Mouse (Mus musculus): ENCODE results near the gene Gtpbp1. TPM values are rescaled to one million over a fixed set of nuclear protein-coding genes. Genes with fewer than 3 reads are reported as not detected.

The Gtpbp1 gene
- 126 TPM for total RNA-seq (2023)

GRCm38 (mm10) chr15:79690426-79691022 lies at the start of gene Gtpbp1:
Gtpbp1 (plus strand) TSS chr15:79690845.

GRCm38 (mm10) chr15:79658531-79659375 lies 31.9 kb upstream of the Gtpbp1 start, which contains the start of the genes Fam227a and Cby1:
Fam227a (minus strand) TSS chr15:79658956.
Cby1 (plus strand) TSS chr15:79659199.

DNA sequence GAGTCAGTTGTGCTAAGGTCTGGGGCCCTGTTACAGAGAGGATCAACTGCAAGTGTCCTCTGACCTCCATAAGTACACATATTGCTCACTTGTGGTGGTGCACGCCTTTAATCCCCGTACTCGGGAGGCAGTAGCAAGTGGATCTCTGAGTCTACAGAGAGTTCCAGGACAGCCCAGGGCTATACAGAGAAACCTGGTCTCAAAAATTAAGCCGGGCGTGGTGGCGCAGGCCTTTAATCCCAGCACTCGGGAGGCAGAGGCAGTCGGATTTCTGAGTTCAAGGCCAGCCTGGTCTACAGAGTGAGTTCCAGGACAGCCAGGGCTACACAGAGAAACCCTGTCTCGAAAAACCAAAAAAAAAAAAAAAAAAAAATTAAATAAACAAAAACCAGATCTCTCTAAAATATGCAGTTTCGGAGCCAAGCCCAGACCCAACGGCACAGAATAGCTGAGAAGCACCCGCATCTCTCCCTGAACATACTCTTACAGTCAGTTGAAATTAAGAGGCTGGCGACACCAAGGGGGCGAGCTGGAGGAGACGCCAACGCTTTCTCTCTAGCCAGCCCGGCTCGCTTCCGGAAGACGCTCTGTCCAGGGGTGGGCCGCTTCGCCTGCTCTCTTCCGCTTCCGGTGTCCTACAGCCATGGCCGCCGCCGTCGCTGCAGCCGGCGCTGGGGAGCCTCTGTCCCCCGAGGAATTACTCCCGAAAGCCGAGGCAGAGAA lies 20.2 kb upstream of the Gtpbp1 start, which contains the start of gene Tomm22:
Gene Tomm22, plus strand, starts transcription at position 613 of the 723 bp plus-strand sequence.

DNA sequence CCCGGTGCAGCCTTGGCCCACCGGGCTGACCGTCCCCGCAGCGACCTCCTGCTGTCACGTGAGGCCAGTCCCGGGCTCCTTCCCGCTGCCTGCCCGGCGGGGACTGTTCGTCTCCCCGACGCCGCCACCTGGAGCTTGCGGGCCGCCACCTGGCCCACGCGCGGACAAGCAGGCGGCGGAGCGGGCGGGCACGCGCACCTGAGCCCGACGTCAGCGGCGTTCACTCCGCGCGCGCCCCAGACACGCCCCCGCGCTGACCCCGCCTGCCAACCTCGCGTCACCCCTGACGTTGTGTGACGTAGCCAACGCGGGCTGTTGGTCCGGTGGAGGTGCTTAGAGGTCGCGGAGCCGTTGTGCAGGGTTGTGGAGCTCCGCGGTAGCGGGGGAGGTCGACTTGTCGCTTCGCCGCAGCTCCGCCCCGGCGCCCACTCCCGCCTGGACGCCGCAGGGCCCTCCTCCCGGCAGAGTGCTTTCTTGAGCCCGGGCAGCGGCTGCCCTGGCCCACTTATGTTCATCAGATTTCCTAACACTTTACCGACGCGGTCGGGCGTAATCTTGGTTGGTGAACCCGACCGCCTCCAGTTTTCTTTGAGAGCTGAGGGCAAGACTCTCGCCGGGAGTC lies 2.9 kb upstream of the Gtpbp1 start, which contains the start of gene Josd1:
Gene Josd1, minus strand, starts transcription at position 274 of the 622 bp plus-strand sequence.

DNA sequence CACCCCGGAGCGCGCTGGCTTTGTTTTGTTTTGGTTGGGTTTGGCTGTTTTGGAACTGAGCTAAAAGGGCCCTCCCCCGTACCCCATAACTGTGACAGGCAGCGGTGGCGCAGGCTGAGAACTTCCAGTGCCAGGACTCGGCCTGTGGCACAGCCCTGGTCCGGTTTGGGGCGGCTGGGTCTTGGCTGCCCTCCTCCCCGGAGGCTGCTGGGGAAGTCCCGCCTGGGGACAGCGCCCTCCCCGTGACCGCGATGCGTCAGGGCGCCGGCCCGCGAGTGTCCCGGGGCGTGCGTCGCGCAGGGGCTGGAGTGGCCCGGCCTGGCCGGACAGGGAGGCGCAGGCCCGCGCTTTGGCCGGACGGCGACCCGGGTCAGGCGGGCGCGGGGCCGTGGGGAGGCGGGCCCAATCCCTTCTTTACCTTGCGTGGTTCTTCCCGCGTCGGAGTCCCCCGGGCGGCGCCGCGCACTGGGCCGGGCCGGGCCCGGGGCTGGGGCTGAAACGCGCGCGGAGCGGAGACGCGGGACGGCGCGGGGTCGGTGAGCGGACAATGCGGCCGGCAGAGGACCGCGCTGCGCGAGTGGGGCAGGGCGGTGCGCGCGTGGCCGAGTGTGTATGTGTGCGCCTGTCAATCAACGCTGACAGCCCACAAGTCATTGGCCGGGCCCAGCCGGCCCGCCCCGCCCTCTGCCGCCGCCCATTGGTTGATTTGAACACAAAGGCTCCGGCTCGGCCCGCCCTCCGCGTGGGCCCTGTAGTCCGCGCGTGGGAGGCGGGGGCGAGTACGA lies 51.5 kb downstream of the Gtpbp1 start, which contains the start of gene Sun2:
Gene Sun2, minus strand, starts transcription at position 616 of the 785 bp plus-strand sequence.

Other genes starting within 250 kb of the Gtpbp1 start
- gene Csnk1e, start 235.3 kb upstream of the Gtpbp1 start, total RNA-seq (2023), result 73.7 TPM
- gene Kcnj4, start 185.6 kb upstream of the Gtpbp1 start, total RNA-seq (2023), result not detected
- not detected for gene Kdelr3, start 174.4 kb upstream of the Gtpbp1 start, total RNA-seq (2023)
- 302 TPM for gene Ddx17, start 144.1 kb upstream of the Gtpbp1 start, total RNA-seq (2023)
- not detected for gene Dmc1, start 85.7 kb upstream of the Gtpbp1 start, total RNA-seq (2023)
- gene Fam227a, start 31.9 kb upstream of the Gtpbp1 start, total RNA-seq (2023), result 0.47 TPM
- 6.7 TPM for gene Cby1, start 31.6 kb upstream of the Gtpbp1 start, total RNA-seq (2023)
- gene Tomm22, start 20.0 kb upstream of the Gtpbp1 start, total RNA-seq (2023), result 99.1 TPM
- gene Josd1, start 2.9 kb upstream of the Gtpbp1 start, total RNA-seq (2023), result 24.4 TPM
- 426 TPM for gene Sun2, start 51.7 kb downstream of the Gtpbp1 start, total RNA-seq (2023)
- gene Dnal4, start 87.0 kb downstream of the Gtpbp1 start, total RNA-seq (2023), result 6.8 TPM
- gene Nptxr, start 113.9 kb downstream of the Gtpbp1 start, total RNA-seq (2023), result 0.33 TPM
- not detected for gene Npcd, start 143.4 kb downstream of the Gtpbp1 start, total RNA-seq (2023)
- gene Cbx6, start 143.8 kb downstream of the Gtpbp1 start, total RNA-seq (2023), result 20.6 TPM
- 91.8 TPM for gene Apobec3, start 200.8 kb downstream of the Gtpbp1 start, total RNA-seq (2023)

All from CD4-positive naive resting alpha-beta T cell, adult 57 days (primary cell).